Mouse (Mus musculus) C2C12 (cell line): ENCODE results near the gene Klk1b5. TPM values are rescaled to one million over a fixed set of nuclear protein-coding genes. Genes with fewer than 3 reads are reported as not detected.
"Not testable (repeated sequence)": the region's sequence is repeated elsewhere in the genome, so short reads cannot be mapped to it uniquely, and the experiment has no call there.

Experiments
- H3K27me3 ChIP-seq: one replicate; pipeline ENCODE4 v1.6.1; 2011; ENCODE audit not compliant: control insufficient read depth, insufficient read depth, insufficient read length
- H3K36me3 ChIP-seq: one replicate; pipeline ENCODE4 v1.6.1; 2011; ENCODE audit not compliant: control insufficient read depth, insufficient read depth
- H3K4me3 ChIP-seq: one replicate; pipeline ENCODE4 v1.5.1; 2011; ENCODE audit warnings: mild to moderate bottlenecking, control low read depth; ENCODE audit not compliant: poor library complexity, insufficient read depth, severe bottlenecking
- H3K79me2 ChIP-seq: one replicate; pipeline ENCODE4 v1.6.1; 2011; ENCODE audit not compliant: control insufficient read depth, insufficient read depth
- H3K79me3 ChIP-seq: one replicate; pipeline ENCODE4 v1.6.1; 2011; ENCODE audit warnings: low read depth, control low read depth
- H3ac ChIP-seq: one replicate; pipeline ENCODE3; 2011; ENCODE audit warnings: low read depth; ENCODE audit not compliant: control insufficient read depth, insufficient read length
- CEBPB ChIP-seq: IDR thresholded peaks from one replicate; pipeline ENCODE4 v1.6.1; 2011; ENCODE audit warnings: low read depth, mild to moderate bottlenecking, control low read depth, moderate library complexity
- CTCF ChIP-seq: IDR thresholded peaks from one replicate; pipeline ENCODE4 v1.5.1; 2011; ENCODE audit not compliant: control insufficient read depth, insufficient read depth, insufficient read length
- FOSL1 ChIP-seq: IDR thresholded peaks from one replicate; pipeline ENCODE4 v1.8.0; 2011; ENCODE audit warnings: mild to moderate bottlenecking, low read length; ENCODE audit not compliant: poor library complexity, insufficient read depth, severe bottlenecking
- MAX ChIP-seq: IDR thresholded peaks from one replicate; pipeline ENCODE4 v1.6.1; 2011; ENCODE audit warnings: mild to moderate bottlenecking, control low read depth
- MYOD1 ChIP-seq: IDR thresholded peaks from one replicate; pipeline ENCODE4 v1.6.1; 2011; ENCODE audit warnings: low read depth; ENCODE audit not compliant: control insufficient read depth, insufficient read length
- MYOG ChIP-seq: IDR thresholded peaks from one replicate; pipeline ENCODE4 v1.6.1; 2011; ENCODE audit not compliant: control insufficient read depth, insufficient read length; ENCODE audit errors: extremely low read depth
- USF1 ChIP-seq: IDR thresholded peaks from one replicate; pipeline ENCODE4 v1.6.1; 2011; ENCODE audit warnings: low read depth, mild to moderate bottlenecking, control low read depth, moderate library complexity
- polyA plus RNA-seq: library from polyadenylated mRNA; unstranded; fragments of >200 nt; fragmentation: generic; extraction: Trizol; gene quantifications from one replicate; pipeline ENCODE4 v1.2.1, GENCODE M21; 2012; ENCODE audit warnings: missing spikeins

Gene Klk1b5
- polyA plus RNA-seq, 1 experiment: not detected

DNA sequence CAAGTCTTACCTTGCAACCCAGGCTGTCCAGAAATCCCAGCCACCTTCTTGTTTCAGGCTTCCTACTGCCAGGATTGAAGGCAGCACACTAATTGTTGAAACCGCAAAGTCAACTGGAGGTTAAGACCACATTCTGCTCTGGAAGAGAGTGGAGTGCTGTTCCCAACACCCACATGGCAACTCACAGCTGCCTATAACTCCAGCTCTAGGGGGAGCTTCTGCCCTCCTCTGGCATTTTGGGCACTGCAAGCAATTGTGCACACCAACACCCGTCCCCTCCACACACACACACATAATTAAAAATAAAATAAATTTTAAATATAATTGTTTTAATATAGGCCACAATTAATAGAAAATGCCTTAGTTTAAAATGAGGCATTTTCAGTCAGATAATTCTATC lies 25.4 kb downstream of the Klk1b5 start:
- H3K79me2 ChIP-seq: peaks cover 8% of the 10 kb centered on the region
- no peak overlapping the region for H3ac ChIP-seq
- H3K79me3 ChIP-seq: no peaks in the 10 kb centered on the region
- peaks cover 18% of the 10 kb centered on the region for H3K27me3 ChIP-seq
- TF ChIP-seq USF1: no peak
- no peak for TF ChIP-seq MYOG
- no peak overlapping the region for H3K4me3 ChIP-seq
- no peaks in the 10 kb centered on the region for H3K36me3 ChIP-seq

DNA sequence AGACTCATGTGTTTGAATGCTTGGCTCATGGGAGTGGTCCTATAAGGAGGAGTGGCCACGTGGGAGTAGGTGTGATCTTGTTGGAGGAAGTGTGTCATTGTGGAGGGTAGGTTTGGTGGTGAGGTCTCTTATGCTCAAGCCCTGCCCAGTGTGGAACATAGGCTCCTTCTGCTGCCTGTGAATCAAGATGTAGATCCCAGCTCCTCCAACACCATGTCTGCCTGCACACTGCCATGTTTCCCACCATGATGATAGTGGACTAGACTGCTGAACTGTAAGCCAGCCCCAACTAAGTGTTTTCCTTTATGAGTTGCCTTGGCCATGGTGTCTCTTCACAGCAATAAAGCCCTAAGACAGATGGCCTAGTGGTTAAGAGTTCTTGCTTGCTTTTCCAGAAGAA lies 28.3 kb downstream of the Klk1b5 start:
- Histone ChIP-seq H3K36me3 (peaks cover 10% of the 10 kb centered on the region), H3K27me3 (peaks cover 6% of the 10 kb centered on the region), H3K79me3 (peaks cover 22% of the 10 kb centered on the region), H3K4me3 (no peak overlapping the region), H3ac (no peak overlapping the region), H3K79me2 (peaks cover 34% of the 10 kb centered on the region)
- TF ChIP-seq MAX (no peak), MYOD1 (no peak), FOSL1 (no peak)

- H3K36me3 ChIP-seq: peaks cover 27% of the 10 kb centered on the region
- peak within 1 kb of the TSS; percentile 94 for H3ac ChIP-seq
- H3K27me3 ChIP-seq: no peaks in the 10 kb centered on the region
- H3K79me2 ChIP-seq: peaks cover 52% of the 10 kb centered on the region
- TF ChIP-seq USF1 (no peak), MAX (peak; percentile 96)
- peaks cover 25% of the 10 kb centered on the region for H3K79me3 ChIP-seq
- H3K4me3 ChIP-seq: peak within 1 kb of the TSS; percentile 89
These were observed 30.6 kb downstream of the Klk1b5 start, which contains the start of the genes 1700028J19Rik and 2410002F23Rik for GRCm38 (mm10) chr7:44246055-44246983. Gene 1700028J19Rik, minus strand, starts transcription at chr7:44246695. Gene 2410002F23Rik, plus strand, starts transcription at chr7:44246722.

DNA sequence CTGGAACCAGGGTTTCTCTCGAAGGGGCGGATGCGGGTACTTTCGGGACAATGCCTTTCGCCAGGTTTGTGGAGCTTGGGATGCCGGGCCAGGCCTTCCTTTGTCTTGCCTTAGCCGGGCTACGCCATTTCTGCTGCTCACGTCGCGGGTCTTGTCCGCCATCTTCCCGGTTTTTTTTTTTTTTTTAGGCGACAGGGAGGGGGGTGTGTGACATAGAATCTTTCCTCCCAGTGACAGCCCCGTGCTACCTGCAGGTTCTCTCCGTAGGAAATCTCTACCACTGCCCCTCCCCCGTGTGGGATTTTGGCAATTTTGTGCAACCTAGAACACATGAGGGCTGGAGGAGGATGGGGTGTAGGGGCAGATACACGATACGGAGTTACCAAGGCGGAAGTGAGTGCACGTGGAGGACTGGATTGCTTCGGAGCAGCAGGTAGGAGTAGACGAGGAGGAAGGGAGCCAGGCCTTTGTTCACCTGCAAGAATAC lies 31.3 kb downstream of the Klk1b5 start:
- H3K27me3 ChIP-seq: no peaks in the 10 kb centered on the region
- H3ac ChIP-seq: peak overlapping the region; percentile 94
- peaks cover 25% of the 10 kb centered on the region for H3K79me3 ChIP-seq
- H3K36me3 ChIP-seq: peaks cover 27% of the 10 kb centered on the region
- H3K79me2 ChIP-seq: peaks cover 52% of the 10 kb centered on the region
- H3K4me3 ChIP-seq: peak overlapping the region; percentile 89
- no peak for TF ChIP-seq MYOD1
- TF ChIP-seq CTCF: no peak
- no peak for TF ChIP-seq USF1
- TF ChIP-seq CEBPB: no peak
- TF ChIP-seq FOSL1: no peak
- no peak for TF ChIP-seq MAX
- no peak for TF ChIP-seq MYOG

DNA sequence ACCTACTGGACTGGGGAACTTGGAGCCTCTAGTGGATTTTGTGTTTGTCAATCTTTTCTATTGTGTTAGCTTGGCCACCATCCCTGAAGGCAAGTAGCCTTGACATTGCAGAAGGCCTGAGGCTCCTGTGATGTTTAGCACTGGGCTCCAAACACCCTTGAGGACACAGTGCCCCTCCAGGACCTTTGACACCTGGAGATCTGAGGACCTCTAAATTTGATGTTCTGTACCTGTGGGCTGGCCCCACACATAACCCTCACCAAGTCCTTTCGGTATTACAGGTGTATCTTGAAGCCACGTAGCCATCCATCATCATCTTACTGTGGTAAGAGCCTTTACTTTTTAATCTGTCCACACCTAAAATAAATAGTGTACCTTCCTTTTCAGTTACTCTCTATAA lies 32.2 kb downstream of the Klk1b5 start:
- H3ac ChIP-seq: no peak overlapping the region
- H3K79me3 ChIP-seq: peaks cover 25% of the 10 kb centered on the region
- peak overlapping the region; percentile 89 for H3K4me3 ChIP-seq
- H3K36me3 ChIP-seq: peaks cover 34% of the 10 kb centered on the region
- TF ChIP-seq USF1: no peak
- TF ChIP-seq FOSL1: no peak
- no peak for TF ChIP-seq CEBPB
- TF ChIP-seq MYOD1: no peak
- no peaks in the 10 kb centered on the region for H3K27me3 ChIP-seq
- H3K79me2 ChIP-seq: peaks cover 52% of the 10 kb centered on the region

DNA sequence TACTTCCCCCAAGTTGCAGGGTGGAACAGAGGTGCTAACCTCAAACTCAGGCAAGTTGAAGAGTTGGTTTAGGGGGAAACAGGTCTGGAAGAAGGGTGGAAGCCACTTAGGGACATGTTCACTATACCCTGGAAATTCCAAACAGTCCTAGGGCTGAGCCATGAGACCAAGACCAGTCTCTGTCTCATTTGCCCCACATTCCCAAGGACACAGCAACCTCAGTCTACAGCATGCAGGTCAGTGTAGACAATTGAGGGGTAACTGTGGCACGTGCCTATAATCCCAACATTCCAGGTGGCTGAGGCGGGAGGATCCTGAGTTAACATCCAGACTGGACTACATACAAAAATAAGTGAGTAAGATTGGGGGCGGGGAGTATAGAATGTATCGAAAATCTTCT lies 33.5 kb downstream of the Klk1b5 start:
- H3ac ChIP-seq: no peak overlapping the region
- peaks cover 52% of the 10 kb centered on the region for H3K79me2 ChIP-seq
- peaks cover 34% of the 10 kb centered on the region for H3K36me3 ChIP-seq
- no peak overlapping the region for H3K4me3 ChIP-seq
- H3K79me3 ChIP-seq: peaks cover 25% of the 10 kb centered on the region
- TF ChIP-seq MAX (no peak), CTCF (no peak), MYOD1 (no peak), CEBPB (no peak), MYOG (no peak), FOSL1 (no peak), USF1 (no peak)
- no peaks in the 10 kb centered on the region for H3K27me3 ChIP-seq

DNA sequence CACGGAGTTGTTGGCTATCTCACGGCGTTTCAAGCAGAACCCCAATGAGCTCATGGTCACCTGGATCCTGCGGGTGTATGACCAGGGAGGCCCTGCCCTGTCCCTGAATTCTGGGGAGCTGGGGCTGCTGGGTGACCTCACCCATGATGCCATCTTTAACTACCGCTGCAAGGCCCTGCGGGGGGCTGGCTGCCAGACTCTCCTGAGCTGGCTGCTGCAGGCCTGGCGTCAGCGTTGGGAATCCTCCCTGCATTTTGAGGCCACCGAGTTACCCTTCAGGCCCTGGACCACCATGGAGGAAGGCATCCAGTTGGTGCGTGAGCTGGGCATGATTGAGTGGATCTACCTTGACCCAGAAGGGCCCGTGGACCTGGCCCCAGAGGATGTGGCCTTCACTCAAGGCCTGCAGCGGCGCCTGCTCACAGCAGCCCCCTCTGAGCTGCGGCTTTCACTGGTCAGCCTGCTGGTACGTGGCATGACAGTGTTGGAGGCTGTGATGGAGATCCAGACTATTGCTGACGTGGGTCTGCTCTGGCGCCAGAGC lies 35.1 kb downstream of the Klk1b5 start:
- Histone ChIP-seq H3K36me3 (peaks cover 34% of the 10 kb centered on the region), H3K79me2 (peaks cover 48% of the 10 kb centered on the region)
- H3K27me3 ChIP-seq: not testable (repeated sequence)

More for the DNA sequence above, 35.1 kb downstream of the Klk1b5 start:
- not testable (repeated sequence) for H3ac ChIP-seq, H3K4me3 ChIP-seq
- peaks cover 25% of the 10 kb centered on the region for H3K79me3 ChIP-seq
